Mouse (Mus musculus) MEL-GATA-1-ER (cell line): ENCODE results near the gene R3hdm2.

Experiments used
- DNase-seq: peaks from one replicate; pipeline ENCODE4 v3.0.0-alpha.2; 2012; ENCODE audit warnings: low read depth; ENCODE audit errors: extremely low read depth

Gene R3hdm2

GRCm38 (mm10) chr10:127422047-127422446 is 41.9 kb downstream of the R3hdm2 start:
- no peak for DNase-seq

GRCm38 (mm10) chr10:127425794-127426193 is 45.7 kb downstream of the R3hdm2 start:
- DNase-seq = no peak

DNA sequence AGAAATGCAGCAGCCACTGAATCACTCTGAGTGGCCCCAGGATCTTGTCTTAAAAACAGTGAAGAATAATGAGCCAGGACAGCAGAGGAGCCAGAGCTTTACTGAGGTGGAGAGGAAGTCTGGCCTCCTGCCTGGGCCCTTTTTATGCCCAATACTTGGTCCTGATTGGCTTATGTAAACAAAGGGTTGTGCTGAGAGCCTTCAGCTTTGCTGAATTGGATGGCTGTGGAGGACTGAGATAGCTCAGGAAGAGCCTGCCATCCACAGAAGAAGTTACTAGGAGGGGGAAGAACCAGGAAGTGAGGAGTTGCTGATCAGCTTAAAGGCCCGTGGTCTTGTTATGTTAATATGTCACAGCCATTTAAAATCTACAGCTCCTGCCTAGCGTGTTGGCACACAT is 46.5 kb downstream of the R3hdm2 start:
- DNase-seq = peak; percentile 75

DNA sequence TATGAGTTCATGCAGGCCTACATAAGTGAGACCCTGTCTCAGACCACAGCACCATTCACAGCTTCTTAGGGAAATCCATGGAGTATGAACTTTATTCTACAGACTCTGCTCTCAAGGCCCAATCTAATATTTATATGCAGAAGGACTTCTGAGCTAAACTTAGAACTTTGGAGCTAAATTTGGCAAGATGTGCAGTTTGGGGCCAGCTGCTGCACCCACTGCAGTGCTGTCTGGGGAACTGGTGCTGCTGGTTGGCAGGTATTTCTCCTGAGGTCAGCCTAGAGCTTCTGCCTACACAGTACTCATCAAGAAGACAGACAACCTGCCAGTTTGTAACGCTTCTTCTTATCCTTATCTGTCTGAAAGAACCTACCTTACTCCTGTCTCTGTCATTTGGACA is 47.0 kb downstream of the R3hdm2 start:
- DNase-seq = no peak

- DNase-seq = no peak
Measured at GRCm38 (mm10) chr10:127427987-127428386, 47.9 kb downstream of the R3hdm2 start.

GRCm38 (mm10) chr10:127429538-127429937 is 49.4 kb downstream of the R3hdm2 start:
- DNase-seq = no peak

DNA sequence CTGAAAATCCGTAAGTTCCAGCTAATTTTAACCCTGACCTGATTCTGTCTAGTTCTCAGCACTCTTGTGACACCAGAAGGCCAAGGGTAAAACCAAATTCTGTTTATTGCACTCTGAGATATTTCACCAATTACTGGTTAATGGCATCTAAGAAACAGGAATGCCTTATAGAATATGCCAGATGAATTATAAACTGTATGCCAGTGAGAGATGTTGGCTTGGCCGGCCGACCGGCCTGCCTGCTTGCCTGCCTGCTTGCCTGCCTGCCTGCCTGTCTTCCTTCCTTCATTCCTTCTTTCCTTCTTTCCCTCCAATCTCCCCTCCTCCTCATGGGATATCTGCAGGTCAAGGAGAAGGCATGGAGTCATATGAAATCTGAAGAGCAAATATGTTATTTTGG is 52.3 kb downstream of the R3hdm2 start:
- DNase-seq = no peak

- DNase-seq = no peak
Measured at GRCm38 (mm10) chr10:127437354-127438113, 57.4 kb downstream of the R3hdm2 start.

DNA sequence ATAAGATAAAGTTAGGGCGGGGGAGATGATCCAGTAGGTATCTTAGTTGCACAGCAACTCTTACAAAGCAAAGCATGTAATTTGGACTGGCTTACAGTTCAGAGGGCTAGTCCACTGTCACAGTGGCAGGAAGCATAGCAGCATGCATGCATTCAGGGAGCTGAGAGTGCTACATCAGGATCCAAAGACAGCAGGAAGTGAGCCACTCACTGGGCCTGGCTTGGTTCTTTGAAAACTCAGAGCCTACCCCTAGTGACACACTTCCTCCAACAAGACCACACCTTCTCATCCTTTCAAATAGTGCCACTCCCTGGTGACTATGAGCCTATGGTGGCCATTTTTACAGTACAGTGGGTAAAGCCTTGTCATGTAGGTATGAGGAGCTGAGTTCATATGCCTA is 73.6 kb downstream of the R3hdm2 start:
- DNase-seq = no peak

- DNase-seq = no peak
Measured at GRCm38 (mm10) chr10:127462411-127463096, 82.4 kb downstream of the R3hdm2 start.

- no peak for DNase-seq
Measured at GRCm38 (mm10) chr10:127471281-127471988, 91.3 kb downstream of the R3hdm2 start.

DNA sequence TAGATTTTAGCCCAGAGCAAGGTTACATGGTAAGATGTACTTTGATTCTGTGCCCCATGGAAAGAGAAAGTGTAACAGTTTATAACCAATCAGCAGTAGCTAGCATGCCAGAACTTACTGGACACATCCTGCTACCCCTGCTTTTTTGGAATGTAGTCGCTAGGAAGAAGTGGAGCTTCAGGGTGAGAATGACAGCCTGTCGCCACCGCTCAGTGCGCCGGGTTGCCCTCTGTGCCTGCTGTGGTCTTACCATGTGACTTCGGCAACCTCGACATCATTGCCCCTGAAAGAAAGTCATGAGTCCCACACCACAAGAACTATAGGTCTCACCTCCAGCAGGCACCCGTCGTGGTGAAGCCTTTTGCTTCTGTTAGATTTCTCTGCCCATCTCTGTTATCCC is 92.6 kb downstream of the R3hdm2 start:
- no peak for DNase-seq

DNA sequence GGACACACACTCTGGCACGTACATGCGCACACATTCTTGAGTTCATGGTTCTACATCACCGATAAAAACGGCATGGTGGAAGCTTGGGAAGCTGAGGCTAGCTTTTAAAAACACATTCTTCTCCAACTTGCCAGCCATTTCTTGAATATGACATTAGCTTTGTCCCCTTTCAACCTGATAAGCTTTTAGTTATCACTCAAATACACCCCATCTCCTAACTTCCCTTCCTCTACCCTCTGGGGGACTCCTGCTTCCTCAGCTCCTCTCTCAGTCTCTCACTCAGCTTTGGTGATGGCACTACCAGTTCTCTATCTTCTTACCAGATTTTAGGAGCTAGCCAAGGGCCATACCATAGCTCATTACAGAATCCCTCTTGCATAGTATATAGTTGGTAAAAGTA is 95.0 kb downstream of the R3hdm2 start:
- peak; percentile 55 for DNase-seq

DNA sequence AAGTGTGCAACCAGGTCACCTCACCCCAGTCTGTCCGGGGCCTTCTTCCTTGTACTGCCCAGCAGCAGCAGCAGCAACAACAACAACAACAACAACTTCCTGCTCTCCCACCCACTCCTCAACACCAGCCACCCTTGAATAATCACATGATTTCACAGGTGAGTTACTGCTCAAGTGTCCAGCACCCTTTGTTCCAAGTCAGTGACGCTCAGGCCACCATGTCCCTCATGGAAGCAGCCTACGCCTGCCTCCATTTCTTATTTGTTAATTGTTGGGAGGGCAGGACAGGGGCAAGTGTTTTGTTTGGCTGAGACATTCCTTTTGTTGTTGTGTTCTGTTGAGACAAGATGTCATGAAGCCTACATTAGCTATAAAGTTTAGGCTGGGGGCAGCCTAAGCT is 96.4 kb downstream of the R3hdm2 start:
- DNase-seq = no peak

- DNase-seq = no peak
Measured at GRCm38 (mm10) chr10:127477301-127477700, 97.2 kb downstream of the R3hdm2 start.

DNA sequence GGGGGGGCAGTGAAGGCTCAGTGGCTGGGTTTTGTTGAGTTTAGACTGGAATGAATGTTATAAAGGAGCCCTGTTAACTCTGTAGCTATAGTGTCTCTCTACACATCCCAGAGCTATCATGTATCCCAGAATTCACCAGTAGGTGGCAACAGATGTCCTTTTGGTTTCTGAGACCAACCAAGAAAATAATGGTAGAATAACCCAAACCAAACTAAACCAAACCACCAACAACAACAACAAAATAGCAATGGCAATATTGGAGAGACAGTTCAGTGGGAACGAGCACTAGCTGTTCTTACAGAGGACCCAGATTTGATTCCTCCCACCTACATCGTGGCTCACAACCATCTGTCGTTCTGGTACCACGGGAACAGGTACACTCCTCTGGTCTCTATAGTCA is 99.0 kb downstream of the R3hdm2 start:
- peak; percentile 11 for DNase-seq

DNA sequence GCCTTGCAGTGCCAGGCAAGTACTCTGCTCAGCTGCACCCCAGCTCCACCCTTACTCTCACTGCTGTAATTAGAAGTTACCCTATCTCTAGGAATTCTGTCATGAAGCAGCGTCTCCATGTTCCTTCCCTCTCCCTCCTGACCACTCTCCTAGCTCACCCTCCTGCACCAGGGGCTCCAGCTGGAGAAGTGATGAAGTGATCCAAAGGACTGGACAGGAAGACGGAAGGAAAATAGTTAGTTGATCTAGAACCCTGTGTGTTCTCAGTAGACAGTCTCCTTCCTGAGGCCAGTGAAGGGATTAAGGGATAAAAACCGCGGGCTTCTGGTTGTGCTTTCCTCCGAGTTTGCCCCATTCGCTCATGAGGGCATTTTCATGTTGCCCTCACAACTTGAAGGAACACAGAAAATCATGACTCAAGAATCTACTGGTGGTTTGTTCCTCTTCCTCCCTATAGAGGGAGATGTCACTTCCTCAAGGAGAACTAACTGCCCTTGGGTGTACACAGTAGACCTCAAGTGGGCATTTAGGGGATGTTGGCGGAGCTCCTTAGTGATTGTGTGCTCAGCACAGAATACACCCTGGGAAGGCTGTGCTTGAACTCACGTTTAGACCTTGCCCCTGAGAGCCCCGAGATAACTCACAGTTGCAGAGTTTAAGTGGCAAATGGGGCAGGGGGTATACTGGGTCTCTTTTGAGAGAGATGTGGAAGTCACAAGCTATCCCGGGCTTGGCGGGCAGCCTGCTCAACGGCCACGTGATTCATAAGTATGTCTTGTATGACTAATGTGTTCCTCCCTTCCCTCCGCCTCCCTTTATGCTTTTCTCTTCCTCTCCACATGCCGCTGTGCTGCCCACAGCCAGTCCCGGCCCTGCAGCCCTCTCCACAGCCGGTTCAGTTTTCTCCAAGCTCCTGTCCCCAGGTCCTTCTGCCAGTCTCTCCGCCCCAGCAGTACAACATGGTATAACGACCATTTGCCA is 101.0 kb downstream of the R3hdm2 start:
- DNase-seq = no peak

DNA sequence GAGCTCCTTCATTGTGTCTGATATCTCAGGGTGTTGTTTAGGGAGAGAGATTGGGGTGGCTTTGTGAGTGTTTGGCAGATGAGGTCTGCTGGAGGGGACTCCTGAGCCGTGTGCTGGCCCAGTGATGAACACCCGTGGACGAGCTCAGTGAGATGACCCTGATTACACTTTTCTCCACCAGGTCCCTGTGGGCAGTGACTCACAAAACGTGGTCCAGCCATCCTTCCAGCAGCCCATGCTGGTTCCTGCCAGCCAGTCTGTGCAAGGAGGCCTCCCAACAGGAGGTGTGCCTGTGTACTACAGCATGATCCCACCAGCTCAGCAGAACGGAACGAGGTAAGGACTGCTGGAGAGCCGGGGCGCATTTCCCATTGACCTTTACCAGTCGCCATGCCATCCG is 105.1 kb downstream of the R3hdm2 start:
- no peak for DNase-seq

DNA sequence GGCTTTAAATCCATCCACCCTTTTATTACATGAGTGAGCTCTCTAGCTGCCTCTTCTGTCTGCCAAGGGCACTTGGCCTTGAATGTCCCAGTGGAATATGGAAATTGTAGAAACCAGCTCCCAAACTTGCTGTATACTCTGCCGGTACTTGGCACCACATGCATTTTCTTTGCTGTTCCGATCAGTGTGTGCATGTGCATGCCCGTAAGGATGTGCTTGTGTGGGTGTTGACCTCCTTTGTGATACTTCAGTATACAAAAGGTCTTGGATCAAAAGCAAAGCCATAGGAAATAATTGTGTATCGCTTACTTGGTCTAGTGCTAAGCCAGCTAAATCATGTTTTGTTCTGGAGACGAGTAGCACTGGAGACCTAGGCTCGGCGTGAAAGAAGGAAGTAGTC is 108.7 kb downstream of the R3hdm2 start:
- no peak for DNase-seq

GRCm38 (mm10) chr10:127490160-127491127 is 110.3 kb downstream of the R3hdm2 start:
- DNase-seq = no peak
